Mouse (Mus musculus): ENCODE measurements around the gene Olfr1500. TPM values are rescaled to one million over a fixed set of nuclear protein-coding genes. Genes with fewer than 3 reads are reported as not detected.
"Not testable (repeated sequence)": the region's sequence is repeated elsewhere in the genome, so short reads cannot be mapped to it uniquely, and the experiment has no call there.

The Olfr1500 gene
- polyA plus RNA-seq (2014; fragmentation: Nextera tagmentation; extraction: Ambion mirVana) = not detected in 2 replicates

- Histone ChIP-seq H3K4me1 (replicated peaks; ENCODE audit: control insufficient read depth, insufficient read depth, low read length) (no peaks in the 10 kb centered on the region), H3K27ac (ENCODE audit: low read depth, low read length) (no peak within 1 kb of the TSS), H3K27me3 (replicated peaks; ENCODE audit: control insufficient read depth, insufficient read depth, low read length) (no peaks in the 10 kb centered on the region), H3K9ac (ENCODE audit: low read depth, low read length) (no peak within 1 kb of the TSS), H3K36me3 (ENCODE audit: control insufficient read depth, insufficient read depth, low read length) (no peaks in the 10 kb centered on the region), H3K4me2 (no peak within 1 kb of the TSS), H3K9me3 (ENCODE audit: control insufficient read depth, low read length) (no peaks in the 10 kb centered on the region), H3K4me3 (ENCODE audit: low read depth, low read length) (no peak within 1 kb of the TSS)
- no peak for DNase-seq (ENCODE audit: low spot score)
- ATAC-seq (replicated peaks; ENCODE audit: low FRiP score) = no peak
These were observed at the start of gene Olfr1500 for GRCm38 (mm10) chr19:13830388-13830787. Gene Olfr1500 (minus strand): TSS chr19:13830488.

GRCm38 (mm10) chr19:13861495-13861894 is 31.2 kb upstream of the Olfr1500 start, which contains the start of gene Olfr1502:
Gene Olfr1502 (plus strand): TSS chr19:13861795.
- no peak within 1 kb of the TSS for H3K9ac ChIP-seq (ENCODE audit: low read depth, low read length)
- 83% methylated on average over 1 of the region's 1 CpGs for WGBS
- no peaks in the 10 kb centered on the region for H3K27me3 ChIP-seq (replicated peaks; ENCODE audit: control insufficient read depth, insufficient read depth, low read length)
- no peak for ATAC-seq (replicated peaks; ENCODE audit: low FRiP score)
- no peak within 1 kb of the TSS for H3K4me3 ChIP-seq (ENCODE audit: low read depth, low read length)
- no peak within 1 kb of the TSS for H3K27ac ChIP-seq (ENCODE audit: low read depth, low read length)
- H3K9me3 ChIP-seq (ENCODE audit: control insufficient read depth, low read length) = no peaks in the 10 kb centered on the region
- no peak for DNase-seq (ENCODE audit: low spot score)
- H3K4me1 ChIP-seq (replicated peaks; ENCODE audit: control insufficient read depth, insufficient read depth, low read length) = no peaks in the 10 kb centered on the region
- no peaks in the 10 kb centered on the region for H3K36me3 ChIP-seq (ENCODE audit: control insufficient read depth, insufficient read depth, low read length)
- no peak within 1 kb of the TSS for H3K4me2 ChIP-seq

- not testable (repeated sequence) for DNase-seq (ENCODE audit: low spot score); ATAC-seq (replicated peaks; ENCODE audit: low FRiP score)
These were observed 20.3 kb upstream of the Olfr1500 start, which contains the start of gene Olfr1501 for GRCm38 (mm10) chr19:13850592-13850991. Gene Olfr1501 (minus strand): TSS chr19:13850692.

GRCm38 (mm10) chr19:13828447-13828846 is 1.8 kb downstream of the Olfr1500 start:
- Histone ChIP-seq H3K9me3 (ENCODE audit: control insufficient read depth, low read length) (no peaks in the 10 kb centered on the region), H3K9ac (ENCODE audit: low read depth, low read length) (no peak overlapping the region), H3K27ac (ENCODE audit: low read depth, low read length) (no peak overlapping the region), H3K4me1 (replicated peaks; ENCODE audit: control insufficient read depth, insufficient read depth, low read length) (no peaks in the 10 kb centered on the region), H3K4me3 (ENCODE audit: low read depth, low read length) (no peak overlapping the region), H3K4me2 (no peak overlapping the region), H3K27me3 (replicated peaks; ENCODE audit: control insufficient read depth, insufficient read depth, low read length) (no peaks in the 10 kb centered on the region), H3K36me3 (ENCODE audit: control insufficient read depth, insufficient read depth, low read length) (no peaks in the 10 kb centered on the region)
- no peak for ATAC-seq (replicated peaks; ENCODE audit: low FRiP score)
- DNase-seq (ENCODE audit: low spot score) = no peak
- 77% methylated on average over 3 of the region's 3 CpGs for WGBS

More at GRCm38 (mm10) chr19:13850592-13850991, 20.3 kb upstream of the Olfr1500 start, which contains the start of gene Olfr1501:
- not testable (repeated sequence) for H3K4me1 ChIP-seq (replicated peaks; ENCODE audit: control insufficient read depth, insufficient read depth, low read length); H3K27ac ChIP-seq (ENCODE audit: low read depth, low read length); H3K4me3 ChIP-seq (ENCODE audit: low read depth, low read length); H3K9me3 ChIP-seq (ENCODE audit: control insufficient read depth, low read length); H3K36me3 ChIP-seq (ENCODE audit: control insufficient read depth, insufficient read depth, low read length); H3K4me2 ChIP-seq; H3K9ac ChIP-seq (ENCODE audit: low read depth, low read length); H3K27me3 ChIP-seq (replicated peaks; ENCODE audit: control insufficient read depth, insufficient read depth, low read length)

GRCm38 (mm10) chr19:13820847-13821246 is 9.4 kb downstream of the Olfr1500 start:
- ATAC-seq (replicated peaks; ENCODE audit: low FRiP score) = no peak
- Histone ChIP-seq H3K27ac (ENCODE audit: low read depth, low read length) (no peak overlapping the region), H3K4me3 (ENCODE audit: low read depth, low read length) (no peak overlapping the region), H3K4me1 (replicated peaks; ENCODE audit: control insufficient read depth, insufficient read depth, low read length) (no peaks in the 10 kb centered on the region), H3K36me3 (ENCODE audit: control insufficient read depth, insufficient read depth, low read length) (no peaks in the 10 kb centered on the region), H3K4me2 (no peak overlapping the region), H3K27me3 (replicated peaks; ENCODE audit: control insufficient read depth, insufficient read depth, low read length) (no peaks in the 10 kb centered on the region), H3K9me3 (ENCODE audit: control insufficient read depth, low read length) (no peaks in the 10 kb centered on the region), H3K9ac (ENCODE audit: low read depth, low read length) (no peak overlapping the region)
- no peak for DNase-seq (ENCODE audit: low spot score)
- WGBS = 39% methylated on average over 5 of the region's 5 CpGs

GRCm38 (mm10) chr19:13819347-13819746 is 10.9 kb downstream of the Olfr1500 start, which contains the start of gene Olfr1499:
Gene Olfr1499 (minus strand): TSS chr19:13819447.
- Histone ChIP-seq H3K9me3 (ENCODE audit: control insufficient read depth, low read length) (no peaks in the 10 kb centered on the region), H3K36me3 (ENCODE audit: control insufficient read depth, insufficient read depth, low read length) (no peaks in the 10 kb centered on the region), H3K9ac (ENCODE audit: low read depth, low read length) (no peak within 1 kb of the TSS), H3K27ac (ENCODE audit: low read depth, low read length) (no peak within 1 kb of the TSS), H3K4me2 (no peak within 1 kb of the TSS), H3K27me3 (replicated peaks; ENCODE audit: control insufficient read depth, insufficient read depth, low read length) (no peaks in the 10 kb centered on the region), H3K4me1 (replicated peaks; ENCODE audit: control insufficient read depth, insufficient read depth, low read length) (no peaks in the 10 kb centered on the region), H3K4me3 (ENCODE audit: low read depth, low read length) (no peak within 1 kb of the TSS)
- DNase-seq (ENCODE audit: low spot score) (no peak), ATAC-seq (replicated peaks; ENCODE audit: low FRiP score) (no peak)

GRCm38 (mm10) chr19:13818827-13819226 is 11.5 kb downstream of the Olfr1500 start:
- no peak for DNase-seq (ENCODE audit: low spot score)

GRCm38 (mm10) chr19:13812823-13813222 is 17.5 kb downstream of the Olfr1500 start:
- Histone ChIP-seq H3K4me1 (replicated peaks; ENCODE audit: control insufficient read depth, insufficient read depth, low read length) (no peaks in the 10 kb centered on the region), H3K4me2 (no peak overlapping the region), H3K27me3 (replicated peaks; ENCODE audit: control insufficient read depth, insufficient read depth, low read length) (no peaks in the 10 kb centered on the region), H3K4me3 (ENCODE audit: low read depth, low read length) (no peak overlapping the region), H3K9ac (ENCODE audit: low read depth, low read length) (no peak overlapping the region), H3K27ac (ENCODE audit: low read depth, low read length) (no peak overlapping the region), H3K9me3 (ENCODE audit: control insufficient read depth, low read length) (no peaks in the 10 kb centered on the region), H3K36me3 (ENCODE audit: control insufficient read depth, insufficient read depth, low read length) (no peaks in the 10 kb centered on the region)
- ATAC-seq (replicated peaks; ENCODE audit: low FRiP score) (no peak), DNase-seq (ENCODE audit: low spot score) (no peak)
- WGBS = 50% methylated on average over 2 of the region's 2 CpGs

More at GRCm38 (mm10) chr19:13818827-13819226, 11.5 kb downstream of the Olfr1500 start:
- Histone ChIP-seq H3K27me3 (replicated peaks; ENCODE audit: control insufficient read depth, insufficient read depth, low read length) (no peaks in the 10 kb centered on the region), H3K36me3 (ENCODE audit: control insufficient read depth, insufficient read depth, low read length) (no peaks in the 10 kb centered on the region), H3K4me3 (ENCODE audit: low read depth, low read length) (no peak overlapping the region), H3K27ac (ENCODE audit: low read depth, low read length) (no peak overlapping the region), H3K9ac (ENCODE audit: low read depth, low read length) (no peak overlapping the region), H3K4me1 (replicated peaks; ENCODE audit: control insufficient read depth, insufficient read depth, low read length) (no peaks in the 10 kb centered on the region), H3K4me2 (no peak overlapping the region), H3K9me3 (ENCODE audit: control insufficient read depth, low read length) (no peaks in the 10 kb centered on the region)
- ATAC-seq (replicated peaks; ENCODE audit: low FRiP score) = no peak
- 35% methylated on average over 5 of the region's 5 CpGs for WGBS

- H3K4me2 ChIP-seq; H3K27ac ChIP-seq (ENCODE audit: low read depth, low read length); H3K9ac ChIP-seq (ENCODE audit: low read depth, low read length); H3K4me1 ChIP-seq (replicated peaks; ENCODE audit: control insufficient read depth, insufficient read depth, low read length); DNase-seq (ENCODE audit: low spot score); H3K4me3 ChIP-seq (ENCODE audit: low read depth, low read length); H3K9me3 ChIP-seq (ENCODE audit: control insufficient read depth, low read length); H3K27me3 ChIP-seq (replicated peaks; ENCODE audit: control insufficient read depth, insufficient read depth, low read length); ATAC-seq (replicated peaks; ENCODE audit: low FRiP score); H3K36me3 ChIP-seq (ENCODE audit: control insufficient read depth, insufficient read depth, low read length): not testable (repeated sequence)
- 58% methylated on average over 1 of the region's 1 CpGs for WGBS
These were observed 24.8 kb downstream of the Olfr1500 start for GRCm38 (mm10) chr19:13805486-13805885.
